Mouse (Mus musculus): Measurements from ENCODE around the gene Ccdc150.

The Ccdc150 gene

GRCm38 (mm10) chr1:54250158-54250866, at the start of gene Ccdc150:
TSS of gene Ccdc150 (plus strand) at chr1:54250683.
- CTCF ChIA-PET, result no interaction called here

DNA sequence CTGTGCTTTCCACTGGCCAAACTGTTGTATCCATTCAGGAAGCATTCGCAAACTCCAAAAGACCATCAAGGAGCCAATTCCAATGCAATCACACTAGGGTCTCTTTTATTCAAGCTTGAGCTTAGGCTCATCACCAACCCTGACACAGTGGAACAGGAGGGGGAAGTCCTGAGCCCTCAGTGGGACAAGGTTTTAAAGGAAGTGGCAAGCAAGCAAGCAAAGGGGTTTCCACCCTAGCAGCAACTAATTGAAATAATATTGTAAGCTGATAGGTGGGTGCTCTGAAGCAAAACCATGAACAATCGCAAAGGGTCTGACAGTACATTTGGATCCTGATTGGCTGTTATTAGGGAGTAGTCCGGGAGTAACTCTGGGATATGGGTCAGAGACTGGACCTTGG, 30.2 kb upstream of the Ccdc150 start:
- CTCF ChIA-PET, result no interaction called here

- CTCF ChIA-PET, result no interaction called here
Measured at GRCm38 (mm10) chr1:54242722-54243121, 7.8 kb upstream of the Ccdc150 start.

GRCm38 (mm10) chr1:54275552-54275951, 25.1 kb downstream of the Ccdc150 start:
- CTCF ChIA-PET, result no interaction called here

GRCm38 (mm10) chr1:54279628-54280027, 29.1 kb downstream of the Ccdc150 start:
- CTCF ChIA-PET, result no interaction called here

GRCm38 (mm10) chr1:54280651-54281050, 30.2 kb downstream of the Ccdc150 start:
- CTCF ChIA-PET, result interaction anchor here (0.7 kb wide), 1 partner anchor 898 kb away, joined by 15 read pairs; no protein-coding TSS in a partner anchor

DNA sequence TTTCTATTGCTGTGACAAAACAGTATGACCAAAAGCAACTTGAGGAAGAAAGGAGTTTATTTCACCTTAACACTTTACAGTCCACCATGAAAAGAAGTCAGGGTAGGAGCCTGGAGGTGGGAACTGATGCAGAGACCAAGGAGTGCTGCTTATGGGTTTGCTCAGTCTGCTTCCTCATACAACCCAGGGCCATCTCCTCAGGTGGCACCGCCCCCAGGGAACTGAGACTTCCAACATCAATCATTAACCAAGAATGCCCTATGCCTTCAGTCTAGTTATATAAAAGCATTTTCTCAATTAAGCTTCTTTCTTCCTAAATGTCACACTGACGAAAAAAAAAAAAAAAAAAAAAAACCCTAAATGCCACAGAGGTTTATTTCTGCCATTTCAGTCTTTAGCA, 55.9 kb downstream of the Ccdc150 start:
- CTCF ChIA-PET, result interaction anchor here (0.6 kb wide), 2 partner anchors 37 to 886 kb away, joined by 5 to 11 read pairs; no protein-coding TSS in a partner anchor

DNA sequence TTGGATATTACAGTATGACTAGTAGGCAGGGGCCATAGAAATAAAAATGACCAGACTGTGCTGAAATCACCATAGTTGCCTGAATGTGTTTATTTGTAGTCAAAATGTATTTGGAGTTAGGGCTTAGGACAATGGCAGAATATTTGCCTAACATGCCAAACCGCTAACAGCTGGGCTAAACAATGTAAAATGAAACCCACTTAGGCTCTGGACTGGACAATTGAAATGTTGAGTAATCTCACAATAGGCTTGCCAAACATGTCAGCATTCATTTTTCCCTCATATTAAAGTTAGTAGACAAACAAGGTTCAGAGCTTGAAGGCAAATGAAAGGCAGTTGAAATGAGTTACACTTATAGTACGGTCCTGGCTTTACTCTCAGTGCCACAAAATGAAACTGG, 76.2 kb downstream of the Ccdc150 start:
- CTCF ChIA-PET, result no interaction called here

GRCm38 (mm10) chr1:54327876-54328545, 77.5 kb downstream of the Ccdc150 start:
- CTCF ChIA-PET, result no interaction called here

- CTCF ChIA-PET, result interaction anchor here (0.6 kb wide), 1 partner anchor 406 kb away, joined by 3 read pairs; no protein-coding TSS in a partner anchor
Measured at GRCm38 (mm10) chr1:54332988-54333387, 82.5 kb downstream of the Ccdc150 start.

DNA sequence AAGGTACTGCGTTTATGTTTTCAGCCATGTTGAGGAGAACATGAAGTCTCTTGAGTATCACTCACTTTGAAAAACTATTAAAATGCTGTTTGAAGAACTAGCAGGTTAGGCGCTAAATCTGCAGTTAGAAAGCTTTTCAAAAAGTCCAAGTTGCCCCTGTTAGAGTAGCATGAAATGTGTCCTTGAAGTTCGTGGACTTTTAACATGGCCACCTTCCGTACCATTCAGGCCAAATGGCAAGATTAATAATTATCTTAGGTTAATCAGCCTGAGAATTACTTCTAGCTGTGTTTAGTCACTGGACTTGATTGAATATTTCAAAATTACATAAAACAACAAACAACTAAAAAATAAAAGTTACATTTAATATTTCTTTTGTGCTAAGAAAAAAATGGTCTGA, 104.3 kb downstream of the Ccdc150 start:
- CTCF ChIA-PET, result no interaction called here

GRCm38 (mm10) chr1:54355485-54355884, 105.0 kb downstream of the Ccdc150 start:
- CTCF ChIA-PET, result no interaction called here

DNA sequence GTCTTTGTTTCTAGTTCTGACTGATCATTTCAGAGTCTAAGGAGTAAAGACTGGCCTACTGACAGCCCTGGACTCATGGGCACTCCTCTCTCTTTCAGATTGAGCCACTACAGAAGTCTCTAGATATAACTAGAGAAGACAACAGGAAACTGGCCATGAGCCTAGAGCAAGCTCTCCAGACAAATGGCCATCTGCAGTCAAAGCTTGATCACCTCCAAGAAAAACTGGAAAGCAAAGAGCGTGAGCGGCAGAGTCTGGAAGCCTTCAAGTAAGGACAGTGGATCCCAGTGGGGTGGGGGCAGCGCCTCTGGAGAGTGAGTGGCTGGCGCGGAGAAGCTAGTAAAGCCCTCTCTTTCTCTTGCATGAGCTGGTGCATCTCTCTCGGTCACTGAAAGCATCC, 106.1 kb downstream of the Ccdc150 start:
- CTCF ChIA-PET, result no interaction called here

DNA sequence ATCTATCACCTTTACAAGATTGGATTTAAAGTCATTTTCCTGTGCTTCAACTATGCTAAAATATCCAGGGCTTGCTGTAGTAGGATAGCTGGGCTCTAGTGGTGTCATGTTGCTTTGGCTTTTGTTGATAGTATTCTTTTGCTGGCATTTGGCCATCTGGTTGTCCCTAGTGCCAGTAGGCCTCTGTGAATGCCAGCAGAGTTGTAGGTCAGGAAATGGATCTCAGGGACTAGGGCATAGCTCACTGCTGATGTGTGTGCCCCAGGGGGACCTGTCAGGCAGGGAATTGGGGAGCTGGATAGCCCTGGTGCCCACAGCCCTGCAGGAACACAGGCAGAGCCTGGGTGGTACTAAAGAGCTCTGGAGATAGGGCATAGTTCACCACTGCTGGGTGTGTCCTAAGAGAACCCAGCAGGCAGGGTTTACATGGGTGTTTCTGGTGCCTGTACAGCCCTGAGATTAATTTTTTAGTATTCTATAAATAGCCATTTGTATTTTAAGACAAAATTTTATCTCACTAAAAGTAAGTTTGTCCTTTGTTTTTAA, 127.1 kb downstream of the Ccdc150 start:
- CTCF ChIA-PET, result no interaction called here

- CTCF ChIA-PET, result no interaction called here
Measured at GRCm38 (mm10) chr1:54380978-54381914, 130.8 kb downstream of the Ccdc150 start.

- CTCF ChIA-PET, result no interaction called here
Measured at GRCm38 (mm10) chr1:54384221-54384620, 133.7 kb downstream of the Ccdc150 start.

- CTCF ChIA-PET, result no interaction called here
Measured at GRCm38 (mm10) chr1:54402736-54403135, 152.3 kb downstream of the Ccdc150 start.
